Mouse (Mus musculus): ENCODE measurements around the gene Pde4a. TPM values are rescaled to one million over a fixed set of nuclear protein-coding genes. Genes with fewer than 3 reads are reported as not detected.

The Pde4a gene
- polyA plus RNA-seq, 1 experiment from 2014 or later = 5.4 TPM

GRCm38 (mm10) chr9:21224576-21225414 is 59.3 kb downstream of the Pde4a start:
- Histone ChIP-seq H3K9ac (ENCODE audit: low read depth, low read length) (peak overlapping the region; percentile 49), H3K27ac (ENCODE audit: low read depth, low read length) (peak overlapping the region; percentile 33), H3K4me1 (replicated peaks; ENCODE audit: control insufficient read depth, insufficient read depth, low read length) (peaks cover 22% of the 10 kb centered on the region), H3K36me3 (ENCODE audit: control insufficient read depth, insufficient read depth, low read length) (peaks cover 8% of the 10 kb centered on the region), H3K4me3 (ENCODE audit: low read depth, low read length) (peak overlapping the region; percentile 43), H3K9me3 (ENCODE audit: control insufficient read depth, low read length) (no peaks in the 10 kb centered on the region), H3K27me3 (replicated peaks; ENCODE audit: control insufficient read depth, insufficient read depth, low read length) (no peaks in the 10 kb centered on the region), H3K4me2 (peak overlapping the region; percentile 72)
- peak; percentile 42 for ATAC-seq (replicated peaks; ENCODE audit: low FRiP score)
- peak; percentile 81 for DNase-seq (ENCODE audit: low spot score)
- WGBS = 17% methylated on average over 26 of the region's 26 CpGs

GRCm38 (mm10) chr9:21225415-21225758 is 59.9 kb downstream of the Pde4a start:
- no peak for DNase-seq (ENCODE audit: low spot score)
- peaks cover 22% of the 10 kb centered on the region for H3K4me1 ChIP-seq (replicated peaks; ENCODE audit: control insufficient read depth, insufficient read depth, low read length)
- peak overlapping the region; percentile 33 for H3K27ac ChIP-seq (ENCODE audit: low read depth, low read length)
- H3K4me3 ChIP-seq (ENCODE audit: low read depth, low read length) = peak overlapping the region; percentile 43
- no peaks in the 10 kb centered on the region for H3K9me3 ChIP-seq (ENCODE audit: control insufficient read depth, low read length)
- no peak for ATAC-seq (replicated peaks; ENCODE audit: low FRiP score)
- peak overlapping the region; percentile 49; the same call in 1 of the 2 replicates for H3K9ac ChIP-seq (ENCODE audit: low read depth, low read length)
- peak overlapping the region; percentile 72 for H3K4me2 ChIP-seq
- 11% methylated on average over 7 of the region's 7 CpGs for WGBS
- H3K27me3 ChIP-seq (replicated peaks; ENCODE audit: control insufficient read depth, insufficient read depth, low read length) = no peaks in the 10 kb centered on the region
- H3K36me3 ChIP-seq (ENCODE audit: control insufficient read depth, insufficient read depth, low read length) = peaks cover 14% of the 10 kb centered on the region

- peak overlapping the region; percentile 57 for H3K9ac ChIP-seq (ENCODE audit: low read depth, low read length)
- H3K27me3 ChIP-seq (replicated peaks; ENCODE audit: control insufficient read depth, insufficient read depth, low read length) = no peaks in the 10 kb centered on the region
- no peaks in the 10 kb centered on the region for H3K9me3 ChIP-seq (ENCODE audit: control insufficient read depth, low read length)
- 15% methylated on average over 16 of the region's 16 CpGs for WGBS
- ATAC-seq (replicated peaks; ENCODE audit: low FRiP score) = peak; percentile 61
- peaks cover 10% of the 10 kb centered on the region for H3K4me1 ChIP-seq (replicated peaks; ENCODE audit: control insufficient read depth, insufficient read depth, low read length)
- peak overlapping the region; percentile 70 for H3K4me2 ChIP-seq
- H3K27ac ChIP-seq (ENCODE audit: low read depth, low read length) = peak overlapping the region; percentile 54; the same call in 1 of the 2 replicates
- H3K4me3 ChIP-seq (ENCODE audit: low read depth, low read length) = peak overlapping the region; percentile 33
- peaks cover 16% of the 10 kb centered on the region for H3K36me3 ChIP-seq (ENCODE audit: control insufficient read depth, insufficient read depth, low read length)
- no peak for DNase-seq (ENCODE audit: low spot score)
These were observed 61.8 kb downstream of the Pde4a start for GRCm38 (mm10) chr9:21227342-21227741.

DNA sequence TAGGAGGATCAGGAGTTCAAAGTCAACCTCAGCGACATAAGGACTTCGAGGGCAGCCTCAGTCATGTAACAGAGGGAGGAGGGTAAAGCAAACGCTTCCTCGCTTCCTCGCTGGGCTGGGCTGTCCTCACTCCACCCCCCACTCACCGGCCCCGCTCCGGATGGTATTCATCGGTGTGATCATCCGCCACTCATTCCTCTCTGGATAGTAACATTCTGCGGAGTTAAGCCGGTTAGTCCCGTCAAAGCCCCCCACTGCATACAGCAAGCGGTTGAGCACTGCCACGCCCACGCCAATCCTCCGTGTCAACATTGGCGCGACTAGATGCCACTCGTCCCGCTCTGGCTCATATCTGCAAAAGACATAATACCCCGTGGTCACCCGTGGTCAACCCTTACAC is 66.0 kb downstream of the Pde4a start:
- Histone ChIP-seq H3K4me1 (replicated peaks; ENCODE audit: control insufficient read depth, insufficient read depth, low read length) (peaks cover 13% of the 10 kb centered on the region), H3K27me3 (replicated peaks; ENCODE audit: control insufficient read depth, insufficient read depth, low read length) (no peaks in the 10 kb centered on the region)
- 61% methylated on average over 23 of the region's 23 CpGs for WGBS

GRCm38 (mm10) chr9:21232867-21233266 is 67.4 kb downstream of the Pde4a start:
- Histone ChIP-seq H3K27ac (ENCODE audit: low read depth, low read length) (no peak overlapping the region), H3K4me3 (ENCODE audit: low read depth, low read length) (no peak overlapping the region), H3K9ac (ENCODE audit: low read depth, low read length) (no peak overlapping the region), H3K4me2 (no peak overlapping the region), H3K9me3 (ENCODE audit: control insufficient read depth, low read length) (no peaks in the 10 kb centered on the region), H3K27me3 (replicated peaks; ENCODE audit: control insufficient read depth, insufficient read depth, low read length) (no peaks in the 10 kb centered on the region), H3K4me1 (replicated peaks; ENCODE audit: control insufficient read depth, insufficient read depth, low read length) (peaks cover 19% of the 10 kb centered on the region), H3K36me3 (ENCODE audit: control insufficient read depth, insufficient read depth, low read length) (peaks cover 49% of the 10 kb centered on the region)
- no peak for ATAC-seq (replicated peaks; ENCODE audit: low FRiP score)
- WGBS = 86% methylated on average over 5 of the region's 5 CpGs
- no peak for DNase-seq (ENCODE audit: low spot score)

More for the DNA sequence above, 66.0 kb downstream of the Pde4a start:
- Histone ChIP-seq H3K9ac (ENCODE audit: low read depth, low read length) (no peak overlapping the region), H3K36me3 (ENCODE audit: control insufficient read depth, insufficient read depth, low read length) (peaks cover 45% of the 10 kb centered on the region), H3K4me2 (no peak overlapping the region), H3K4me3 (ENCODE audit: low read depth, low read length) (no peak overlapping the region), H3K9me3 (ENCODE audit: control insufficient read depth, low read length) (no peaks in the 10 kb centered on the region), H3K27ac (ENCODE audit: low read depth, low read length) (no peak overlapping the region)
- no peak for ATAC-seq (replicated peaks; ENCODE audit: low FRiP score)
- no peak for DNase-seq (ENCODE audit: low spot score)

- ATAC-seq (replicated peaks; ENCODE audit: low FRiP score) (no peak), DNase-seq (ENCODE audit: low spot score) (no peak)
- H3K9me3 ChIP-seq (ENCODE audit: control insufficient read depth, low read length) = no peaks in the 10 kb centered on the region
- H3K4me1 ChIP-seq (replicated peaks; ENCODE audit: control insufficient read depth, insufficient read depth, low read length) = peaks cover 17% of the 10 kb centered on the region
- no peak overlapping the region for H3K9ac ChIP-seq (ENCODE audit: low read depth, low read length)
- no peaks in the 10 kb centered on the region for H3K27me3 ChIP-seq (replicated peaks; ENCODE audit: control insufficient read depth, insufficient read depth, low read length)
- H3K4me2 ChIP-seq = no peak overlapping the region
- no peak overlapping the region for H3K27ac ChIP-seq (ENCODE audit: low read depth, low read length)
- H3K4me3 ChIP-seq (ENCODE audit: low read depth, low read length) = no peak overlapping the region
- 89% methylated on average over 29 of the region's 29 CpGs for WGBS
- H3K36me3 ChIP-seq (ENCODE audit: control insufficient read depth, insufficient read depth, low read length) = peaks cover 49% of the 10 kb centered on the region
These were observed 67.9 kb downstream of the Pde4a start for GRCm38 (mm10) chr9:21233366-21233765.

DNA sequence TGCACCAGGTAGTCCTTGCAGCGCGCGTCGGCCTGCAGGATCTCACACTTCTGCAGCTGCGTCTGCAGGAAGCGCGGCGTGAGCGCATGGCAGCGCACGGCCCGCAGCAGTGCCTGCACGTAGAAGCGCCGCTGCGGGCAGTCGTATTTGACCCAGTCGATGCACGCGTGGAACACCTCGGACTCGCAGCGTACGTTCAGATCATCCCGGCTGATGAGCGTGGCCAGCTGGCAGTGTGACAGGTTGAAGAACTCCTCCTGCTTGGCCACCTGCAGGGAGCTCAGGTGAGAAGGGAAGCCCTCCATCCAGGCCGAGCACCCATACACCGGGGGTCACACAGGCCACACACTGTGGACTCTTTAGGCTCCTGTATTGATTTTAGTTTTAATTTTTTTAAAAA is 68.3 kb downstream of the Pde4a start:
- no peak overlapping the region for H3K9ac ChIP-seq (ENCODE audit: low read depth, low read length)
- no peak overlapping the region for H3K4me3 ChIP-seq (ENCODE audit: low read depth, low read length)
- no peak for DNase-seq (ENCODE audit: low spot score)
- no peak for ATAC-seq (replicated peaks; ENCODE audit: low FRiP score)
- H3K9me3 ChIP-seq (ENCODE audit: control insufficient read depth, low read length) = no peaks in the 10 kb centered on the region
- H3K36me3 ChIP-seq (ENCODE audit: control insufficient read depth, insufficient read depth, low read length) = peaks cover 49% of the 10 kb centered on the region
- H3K27ac ChIP-seq (ENCODE audit: low read depth, low read length) = no peak overlapping the region
- 86% methylated on average over 28 of the region's 28 CpGs for WGBS
- H3K4me1 ChIP-seq (replicated peaks; ENCODE audit: control insufficient read depth, insufficient read depth, low read length) = peaks cover 17% of the 10 kb centered on the region
- H3K27me3 ChIP-seq (replicated peaks; ENCODE audit: control insufficient read depth, insufficient read depth, low read length) = no peaks in the 10 kb centered on the region
- no peak overlapping the region for H3K4me2 ChIP-seq

GRCm38 (mm10) chr9:21235341-21235740 is 69.8 kb downstream of the Pde4a start:
- Histone ChIP-seq H3K4me3 (ENCODE audit: low read depth, low read length) (no peak overlapping the region), H3K4me2 (peak overlapping the region; percentile 11; the same call in 1 of the 2 replicates), H3K9ac (ENCODE audit: low read depth, low read length) (no peak overlapping the region; the same call in 1 of the 2 replicates), H3K27me3 (replicated peaks; ENCODE audit: control insufficient read depth, insufficient read depth, low read length) (no peaks in the 10 kb centered on the region), H3K4me1 (replicated peaks; ENCODE audit: control insufficient read depth, insufficient read depth, low read length) (peaks cover 17% of the 10 kb centered on the region), H3K27ac (ENCODE audit: low read depth, low read length) (no peak overlapping the region), H3K9me3 (ENCODE audit: control insufficient read depth, low read length) (no peaks in the 10 kb centered on the region), H3K36me3 (ENCODE audit: control insufficient read depth, insufficient read depth, low read length) (peaks cover 35% of the 10 kb centered on the region)
- 87% methylated on average over 4 of the region's 4 CpGs for WGBS
- ATAC-seq (replicated peaks; ENCODE audit: low FRiP score) (no peak), DNase-seq (ENCODE audit: low spot score) (no peak)

DNA sequence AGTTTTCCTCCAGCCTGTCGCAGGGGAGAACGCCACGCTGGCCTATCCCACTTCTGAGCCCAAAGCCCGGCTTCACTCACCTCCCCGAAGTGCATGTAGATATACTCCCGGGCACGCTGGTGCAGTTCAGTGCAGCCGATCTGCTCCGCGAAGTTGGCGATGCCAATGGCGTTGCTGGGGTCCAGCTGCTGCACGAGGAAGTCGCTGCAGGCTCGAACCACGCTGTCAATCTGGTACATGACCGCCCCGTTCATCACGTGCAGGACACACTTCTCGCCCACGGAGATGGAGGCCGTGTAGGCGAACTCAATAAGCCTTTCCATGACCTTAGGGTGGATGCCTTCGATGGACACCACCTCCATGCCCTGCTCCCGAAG is 71.5 kb downstream of the Pde4a start:
- Histone ChIP-seq H3K9ac (ENCODE audit: low read depth, low read length) (peak overlapping the region; percentile 100), H3K4me1 (replicated peaks; ENCODE audit: control insufficient read depth, insufficient read depth, low read length) (peaks cover 17% of the 10 kb centered on the region), H3K4me2 (peak overlapping the region; percentile 96), H3K9me3 (ENCODE audit: control insufficient read depth, low read length) (no peaks in the 10 kb centered on the region), H3K27me3 (replicated peaks; ENCODE audit: control insufficient read depth, insufficient read depth, low read length) (peaks cover under 1% of the 10 kb centered on the region; the same call in 1 of the 2 replicates), H3K4me3 (ENCODE audit: low read depth, low read length) (peak overlapping the region; percentile 97), H3K27ac (ENCODE audit: low read depth, low read length) (peak overlapping the region; percentile 98; the same call in 1 of the 2 replicates), H3K36me3 (ENCODE audit: control insufficient read depth, insufficient read depth, low read length) (peaks cover 33% of the 10 kb centered on the region)
- no peak for DNase-seq (ENCODE audit: low spot score)
- WGBS = 79% methylated on average over 25 of the region's 25 CpGs
- no peak for ATAC-seq (replicated peaks; ENCODE audit: low FRiP score)

All from liver, embryonic 11.5 days (tissue).